Mouse (Mus musculus) stomach, postnatal 0 days (tissue): ENCODE results near the gene Gm20521.
"Not testable (repeated sequence)": the region's sequence is repeated elsewhere in the genome, so short reads cannot be mapped to it uniquely, and the experiment has no call there.

ENCODE experiments used
- CTCF ChIP-seq: IDR thresholded peaks from 2 replicates; pipeline ENCODE4 v1.5.1; 2016; ENCODE audit warnings: antibody characterized with exemption, low read depth, mild to moderate bottlenecking, moderate library complexity
- EP300 ChIP-seq: optimal IDR thresholded peaks from 2 replicates; pipeline ENCODE3; 2016; ENCODE audit warnings: antibody characterized with exemption

DNA sequence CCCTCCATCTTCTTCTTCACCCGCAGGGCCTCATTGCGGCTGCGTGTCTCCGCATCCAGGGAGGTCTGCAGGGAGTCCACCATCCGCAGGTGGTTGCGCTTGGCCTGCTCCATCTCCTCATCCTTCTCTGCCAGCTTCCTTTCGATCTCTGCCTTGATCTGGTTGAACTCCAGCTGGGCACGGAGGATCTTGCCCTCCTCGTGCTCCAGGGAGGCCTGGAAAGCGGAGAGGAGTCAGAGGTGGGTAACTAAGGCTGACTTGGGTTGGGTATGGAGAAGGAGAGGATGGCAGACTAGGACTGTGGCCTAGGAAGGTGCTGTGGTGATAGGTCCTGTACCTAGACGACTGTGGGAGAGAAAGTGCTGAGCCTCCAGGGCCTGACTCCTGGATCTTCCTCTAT lies 63.8 kb downstream of the Gm20521 start:
- TF ChIP-seq CTCF, EP300: not testable (repeated sequence)
